Mouse (Mus musculus) spleen, adult 2 months (tissue): ENCODE results near the gene Hivep3.

Experiments
- CTCF ChIP-seq: fragments of 200-500 bp; IDR thresholded peaks from 2 replicates; pipeline ENCODE4 v1.5.1; 2011; ENCODE audit warnings: mild to moderate bottlenecking, inconsistent platforms; ENCODE audit not compliant: insufficient read depth, insufficient read length, insufficient replicate concordance; ENCODE audit errors: extremely low read depth
- POLR2A ChIP-seq: fragments of 200-500 bp; IDR thresholded peaks from 2 replicates; pipeline ENCODE4 v1.6.1; 2011; ENCODE audit warnings: low read depth, low read length, inconsistent platforms

- no peak for TF ChIP-seq CTCF
- no peak for TF ChIP-seq POLR2A
These were observed 180.6 kb downstream of the Hivep3 start for GRCm38 (mm10) chr4:119914194-119914593.
